Mouse (Mus musculus) limb, embryonic 14.5 days (tissue): Measurements from ENCODE around the gene Tubgcp5. TPM values are rescaled to one million over a fixed set of nuclear protein-coding genes. Genes with fewer than 3 reads are reported as not detected.

Experiments
- ATAC-seq: fragments of 200-750 bp; cut with Nextera tagmentation; 2 replicates; pipeline ENCODE4 v1.8.0; 2017; ENCODE audit warnings: low read depth, moderate number of reproducible peaks, moderate TSS enrichment; ENCODE audit not compliant: low FRiP score
- DNase-seq: peaks from one replicate; pipeline ENCODE4 v3.0.0-alpha.2; 2015; ENCODE audit warnings: low spot score
- H3K27ac ChIP-seq: fragments of 300-500 bp; sonication (generic); replicated peaks from 2 replicates; pipeline ENCODE4 v1.5.1; 2014; ENCODE audit warnings: low read depth, mild to moderate bottlenecking, low read length, moderate library complexity, mixed read lengths
- H3K27me3 ChIP-seq: fragments of 300-500 bp; sonication (generic); 2 replicates; pipeline ENCODE4 v1.6.1; 2014; ENCODE audit warnings: low read length, mixed read lengths; ENCODE audit not compliant: control insufficient read depth, insufficient read depth
- H3K36me3 ChIP-seq: fragments of 300-500 bp; sonication (generic); 2 replicates; pipeline ENCODE4 v1.6.1; 2014; ENCODE audit warnings: mild to moderate bottlenecking, low read length, moderate library complexity, mixed read lengths; ENCODE audit not compliant: control insufficient read depth, insufficient read depth
- H3K4me1 ChIP-seq: fragments of 300-500 bp; sonication (generic); 2 replicates; pipeline ENCODE4 v1.6.1; 2014; ENCODE audit warnings: antibody characterized with exemption, low read length, mixed read lengths; ENCODE audit not compliant: control insufficient read depth, insufficient read depth
- H3K4me2 ChIP-seq: fragments of 300-500 bp; sonication (generic); replicated peaks from 2 replicates; pipeline ENCODE4 v1.6.1; 2014; ENCODE audit warnings: low read depth, mild to moderate bottlenecking, low read length, moderate library complexity; ENCODE audit not compliant: severe bottlenecking
- H3K4me3 ChIP-seq: fragments of 300-500 bp; sonication (generic); replicated peaks from 2 replicates; pipeline ENCODE4 v1.5.1; 2014; ENCODE audit warnings: low read length
- H3K9ac ChIP-seq: fragments of 300-500 bp; sonication (generic); 2 replicates; pipeline ENCODE4 v1.6.1; 2014; ENCODE audit warnings: mild to moderate bottlenecking, low read depth, low read length, moderate library complexity; ENCODE audit not compliant: severe bottlenecking
- H3K9me3 ChIP-seq: fragments of 300-500 bp; sonication (generic); 2 replicates; pipeline ENCODE4 v1.6.1; 2016; ENCODE audit warnings: low read length; ENCODE audit not compliant: control insufficient read depth
- POLR2A ChIP-seq: fragments of 200-500 bp; IDR thresholded peaks from 2 replicates; pipeline ENCODE4 v1.8.0; 2012; ENCODE audit warnings: inconsistent platforms, mild to moderate bottlenecking, moderate library complexity, borderline replicate concordance; ENCODE audit not compliant: insufficient read depth, insufficient read length; ENCODE audit errors: extremely low read depth
- WGBS: fragments of 180-500 bp; shearing (Covaris S2); extraction: QIAGEN DNeasy Blood & Tissue Kit; methylation state at CpG from one replicate; pipeline ENCODE4 v1.1.7; 2014; 5-methylcytosine and 5-hydroxymethylcytosine counted together
- polyA plus RNA-seq, 2 experiments: library from polyadenylated mRNA; depleted of rRNA in 1 of 2; stranded (reverse) in 1 of 2; unstranded in 1 of 2; fragments of >200 nt; fragmentation: Nextera tagmentation in 1 of 2; extraction: Ambion mirVana in 1 of 2; gene quantifications; 2 replicates each; pipeline versions ENCODE4 v1.2.1 to v1.2.3; 2012 to 2014

Tubgcp5 gene
- polyA plus RNA-seq, 2 experiments, result 26.4 to 33.1 TPM

- DNase-seq (no peak), ATAC-seq (peak; percentile 9)
- H3K4me1 ChIP-seq, result peaks cover 12% of the 10 kb centered on the region
- peak within 1 kb of the TSS; percentile 96 for H3K9ac ChIP-seq
- no peak for TF ChIP-seq POLR2A
- H3K4me3 ChIP-seq, result peak within 1 kb of the TSS; percentile 87
- H3K27ac ChIP-seq, result peak within 1 kb of the TSS; percentile 95
- WGBS, result 50% methylated on average over 7 of the region's 7 CpGs
- H3K36me3 ChIP-seq, result no peaks in the 10 kb centered on the region
- no peaks in the 10 kb centered on the region for H3K9me3 ChIP-seq
- H3K27me3 ChIP-seq, result no peaks in the 10 kb centered on the region
- peak within 1 kb of the TSS; percentile 77 for H3K4me2 ChIP-seq
Observed at GRCm38 (mm10) chr7:55841445-55841844, 47.5 kb downstream of the Tubgcp5 start, which contains the start of gene Cyfip1. Cyfip1 (plus strand) TSS chr7:55841745.

DNA sequence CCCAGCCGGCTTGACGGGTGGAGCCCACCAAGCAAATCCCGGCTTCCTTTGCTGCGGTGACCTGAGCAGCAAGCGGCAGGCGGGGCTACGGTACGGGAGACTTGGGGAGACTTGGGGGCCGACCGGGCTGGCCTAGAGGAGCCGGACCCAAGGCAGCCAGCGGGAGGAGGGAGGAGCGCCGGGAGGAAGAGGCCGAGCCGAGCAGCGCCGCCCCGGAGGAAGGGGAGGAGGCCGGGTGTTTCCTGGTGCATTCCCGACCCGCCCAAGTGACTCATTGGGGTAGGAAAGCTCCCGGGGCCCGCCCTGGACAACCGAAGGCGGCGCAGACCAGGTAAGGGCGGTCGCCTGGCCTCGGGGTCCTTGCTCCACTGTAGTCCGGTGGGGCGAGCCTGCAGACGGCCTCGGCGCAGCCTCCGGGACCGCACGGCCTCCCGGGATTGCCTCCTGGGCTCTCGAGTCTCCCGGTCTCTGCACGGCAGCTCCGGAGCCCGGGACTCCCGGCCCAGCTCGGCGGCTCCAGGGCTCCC is 48.1 kb downstream of the Tubgcp5 start:
- ATAC-seq (peak; percentile 93), DNase-seq (peak; percentile 89)
- Histone ChIP-seq H3K9ac (peak overlapping the region; percentile 96), H3K27ac (peak overlapping the region; percentile 95), H3K4me1 (peaks cover 17% of the 10 kb centered on the region), H3K36me3 (no peaks in the 10 kb centered on the region), H3K9me3 (no peaks in the 10 kb centered on the region), H3K27me3 (no peaks in the 10 kb centered on the region), H3K4me2 (peak overlapping the region; percentile 77), H3K4me3 (peak overlapping the region; percentile 87)
- WGBS, result under 1% methylated on average over 17 of the region's 47 CpGs
- no peak; the same call in 1 of the 2 replicates for TF ChIP-seq POLR2A

DNA sequence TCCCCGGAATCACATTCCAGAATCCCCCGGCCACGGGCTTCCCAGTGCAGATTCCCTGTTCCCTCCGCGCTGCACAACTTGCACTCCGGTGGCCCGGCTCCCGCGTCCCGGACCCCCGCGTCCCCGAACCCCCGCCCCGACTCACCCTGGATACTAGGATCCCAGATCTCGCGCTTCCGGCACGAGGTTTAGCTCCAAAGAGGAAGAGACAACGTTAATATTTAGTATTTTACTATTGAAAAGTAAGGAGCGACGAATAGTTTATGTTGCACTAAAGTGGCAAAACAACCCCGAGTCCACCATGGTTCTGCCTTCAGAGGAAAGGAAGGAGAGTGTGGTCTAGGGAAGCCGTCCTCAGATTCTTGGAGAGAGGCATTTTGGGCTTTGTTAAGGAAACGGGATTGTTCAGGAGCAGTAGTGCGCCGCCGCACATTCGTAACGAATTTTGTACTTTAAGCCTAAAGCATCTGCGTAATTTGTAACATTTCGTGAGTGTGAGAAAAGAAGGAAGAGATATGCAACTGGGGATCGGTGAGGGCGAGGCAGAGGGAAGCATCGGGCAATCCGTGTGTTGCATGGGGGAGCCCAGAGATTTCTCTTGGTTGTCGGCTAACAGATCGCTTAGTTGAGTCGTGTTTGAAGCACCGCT is 48.7 kb downstream of the Tubgcp5 start:
- H3K27me3 ChIP-seq, result no peaks in the 10 kb centered on the region
- under 1% methylated on average over 40 of the region's 40 CpGs for WGBS
- no peaks in the 10 kb centered on the region for H3K9me3 ChIP-seq
- peak overlapping the region; percentile 96 for H3K9ac ChIP-seq
- no peak for TF ChIP-seq POLR2A
- H3K27ac ChIP-seq, result peak overlapping the region; percentile 95
- DNase-seq (peak; percentile 27), ATAC-seq (peak; percentile 42)
- H3K4me3 ChIP-seq, result peak overlapping the region; percentile 87
- H3K36me3 ChIP-seq, result no peaks in the 10 kb centered on the region
- H3K4me1 ChIP-seq, result peaks cover 17% of the 10 kb centered on the region
- peak overlapping the region; percentile 77 for H3K4me2 ChIP-seq

DNA sequence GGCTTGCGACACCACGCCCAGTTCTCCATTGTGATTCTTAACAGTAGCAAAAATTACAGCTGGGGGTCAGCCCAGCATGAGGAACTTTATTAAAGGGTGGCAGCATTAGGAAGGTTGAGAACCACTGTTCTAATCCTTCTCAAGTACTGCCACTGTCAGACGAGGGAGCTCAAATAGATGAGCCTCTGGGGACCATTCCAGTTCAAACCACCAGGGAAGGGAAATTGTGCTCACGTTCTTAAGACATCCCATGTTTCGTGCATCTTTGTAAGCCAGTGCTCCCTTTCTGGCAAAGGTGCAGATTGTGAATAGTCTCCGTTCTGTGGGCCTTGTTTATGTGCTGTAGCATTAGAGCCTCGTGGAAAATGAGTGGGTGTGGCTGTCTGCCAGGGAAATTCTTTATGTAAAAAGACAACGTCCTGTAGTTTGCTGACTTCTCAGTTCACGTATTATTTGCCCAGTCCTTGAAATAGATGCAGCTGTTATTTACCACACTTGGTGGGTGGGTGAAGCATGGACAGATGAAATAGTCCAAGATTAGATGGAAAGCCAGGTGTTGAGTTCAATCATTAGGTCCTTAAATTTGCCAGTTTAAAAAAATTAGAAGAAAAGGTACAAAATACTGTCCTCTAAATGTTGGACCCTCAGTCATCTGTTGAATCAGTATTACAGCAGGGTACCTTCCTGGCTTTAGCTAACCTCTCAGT is 52.8 kb downstream of the Tubgcp5 start:
- H3K36me3 ChIP-seq, result no peaks in the 10 kb centered on the region
- TF ChIP-seq POLR2A, result no peak
- H3K4me3 ChIP-seq, result no peak overlapping the region
- no peak for ATAC-seq
- peak; percentile 31 for DNase-seq
- H3K27ac ChIP-seq, result no peak overlapping the region
- no peak overlapping the region for H3K4me2 ChIP-seq
- H3K4me1 ChIP-seq, result peaks cover 32% of the 10 kb centered on the region
- H3K9me3 ChIP-seq, result no peaks in the 10 kb centered on the region
- no peak overlapping the region for H3K9ac ChIP-seq
- H3K27me3 ChIP-seq, result no peaks in the 10 kb centered on the region
- 51% methylated on average over 9 of the region's 9 CpGs for WGBS

DNA sequence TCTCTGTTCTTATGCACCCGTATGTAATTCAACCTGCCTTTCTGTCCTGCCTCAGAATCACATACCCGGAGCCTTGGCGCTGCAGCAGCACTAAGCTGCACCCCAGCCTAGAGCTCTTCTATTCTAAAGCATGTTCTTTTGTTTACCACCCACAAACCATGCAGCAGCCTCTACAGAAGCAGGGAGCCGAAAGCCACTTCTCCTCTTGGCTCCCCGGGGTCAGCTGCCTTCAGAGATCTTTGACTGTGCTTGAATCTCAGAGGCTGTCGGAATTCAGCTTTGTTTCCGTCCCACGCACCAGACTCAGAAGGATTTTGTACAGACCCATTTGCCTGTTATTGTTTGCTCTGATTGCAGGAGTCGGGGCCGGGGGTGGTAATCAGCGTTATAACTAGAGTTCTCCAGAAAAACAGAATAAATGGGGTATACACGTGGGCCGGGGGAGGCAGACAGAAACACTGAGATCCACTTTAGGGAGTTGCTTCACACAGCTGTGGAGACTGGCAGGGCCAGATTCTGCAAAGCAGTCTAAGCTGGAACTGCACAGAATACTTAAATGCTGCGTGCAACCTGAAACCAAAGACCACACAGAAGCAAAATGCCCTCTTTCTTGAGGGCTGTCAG is 56.1 kb downstream of the Tubgcp5 start:
- ATAC-seq, result peak; percentile 73
- H3K9ac ChIP-seq, result no peak overlapping the region
- WGBS, result 53% methylated on average over 14 of the region's 14 CpGs

More for the DNA sequence above, 56.1 kb downstream of the Tubgcp5 start:
- peak overlapping the region; percentile 6 for H3K27ac ChIP-seq
- no peak overlapping the region for H3K4me3 ChIP-seq
- H3K27me3 ChIP-seq, result no peaks in the 10 kb centered on the region
- DNase-seq, result peak; percentile 50
- no peaks in the 10 kb centered on the region for H3K9me3 ChIP-seq
- H3K36me3 ChIP-seq, result no peaks in the 10 kb centered on the region
- H3K4me1 ChIP-seq, result peaks cover 30% of the 10 kb centered on the region
- no peak for TF ChIP-seq POLR2A
- peak overlapping the region; percentile 23 for H3K4me2 ChIP-seq
